Mouse (Mus musculus): ENCODE measurements around the gene Ankrd6.

DNA sequence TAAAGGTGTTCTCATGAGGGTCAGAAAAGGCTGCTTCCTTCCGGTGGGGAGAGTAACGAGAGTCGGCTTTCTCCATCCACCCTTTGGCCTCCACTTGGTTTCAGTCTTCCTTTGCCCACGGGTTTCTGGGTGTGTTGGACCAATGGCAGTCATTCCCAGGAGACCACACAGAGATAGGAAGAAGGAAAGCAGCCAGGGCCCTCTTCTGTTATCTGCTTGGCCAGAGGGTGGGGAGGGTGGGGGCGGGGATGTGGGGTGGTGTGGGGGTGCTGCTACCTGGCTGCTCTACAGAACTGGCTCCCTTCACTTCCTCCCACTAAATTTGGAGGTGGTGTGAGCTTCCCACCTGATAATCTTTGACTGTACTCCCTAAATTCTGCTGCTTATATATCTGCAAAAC lies 31.0 kb upstream of the Ankrd6 start:
- TF ChIP-seq GATA2 (IDR thresholded peaks at IDR 0.05; ENCODE audit: borderline replicate concordance, low read depth, low read length) (no peak), CTCF (IDR thresholded peaks at IDR 0.05; ENCODE audit: low read depth, low read length) (no peak), TAL1 (conservative IDR thresholded peaks at IDR 0.05; ENCODE audit: low read depth, low read length) (no peak), GATA1 (IDR thresholded peaks at IDR 0.05; ENCODE audit: borderline replicate concordance, low read length) (no peak), POLR2AphosphoS5 (IDR thresholded peaks at IDR 0.05; ENCODE audit: insufficient replicate concordance, low read depth, low read length) (no peak)

Data from G1E (cell line).